Mouse (Mus musculus): ENCODE measurements around the gene Prss21.

GRCm38 (mm10) chr17:23867756-23868155 is at the start of gene Prss21:
- no peak for TF ChIP-seq POLR2A (IDR thresholded peaks at IDR 0.05; ENCODE audit: insufficient read depth, low read depth, low read length)
- TF ChIP-seq EP300 (IDR thresholded peaks at IDR 0.05; ENCODE audit: insufficient read depth, low read depth, low read length), result no peak

All from heart, adult 2 months (tissue).